Mouse (Mus musculus) layer of hippocampus, adult 2 months (tissue): ENCODE measurements around the gene Spata31d1a. TPM values are rescaled to one million over a fixed set of nuclear protein-coding genes. Genes with fewer than 3 reads are reported as not detected.

Source experiments
- DNase-seq, 2 experiments: peaks; one replicate each; pipeline ENCODE4 v3.0.0; 2022; ENCODE audit warnings: low spot score in 2 of 2
- H3K27ac ChIP-seq: fragments of 200-600 bp; 2 replicates; pipeline ENCODE4 v1.8.1; 2022
- H3K4me3 ChIP-seq: fragments of 200-600 bp; 2 replicates; pipeline ENCODE4 v1.8.1; 2022; ENCODE audit warnings: mild to moderate bottlenecking
- CTCF ChIP-seq: fragments of 200-600 bp; conservative IDR thresholded peaks from 2 replicates; pipeline ENCODE4 v1.8.1; 2022; ENCODE audit warnings: antibody characterized with exemption, mild to moderate bottlenecking, moderate library complexity
- total RNA-seq, 2 experiments: library from RNA; stranded (reverse); gene quantifications; 2 replicates each; pipeline ENCODE4 v1.2.3; 2021

Gene Spata31d1a
- total RNA-seq, 2 experiments from 2014 or later: 0.22 to 0.26 TPM

DNA sequence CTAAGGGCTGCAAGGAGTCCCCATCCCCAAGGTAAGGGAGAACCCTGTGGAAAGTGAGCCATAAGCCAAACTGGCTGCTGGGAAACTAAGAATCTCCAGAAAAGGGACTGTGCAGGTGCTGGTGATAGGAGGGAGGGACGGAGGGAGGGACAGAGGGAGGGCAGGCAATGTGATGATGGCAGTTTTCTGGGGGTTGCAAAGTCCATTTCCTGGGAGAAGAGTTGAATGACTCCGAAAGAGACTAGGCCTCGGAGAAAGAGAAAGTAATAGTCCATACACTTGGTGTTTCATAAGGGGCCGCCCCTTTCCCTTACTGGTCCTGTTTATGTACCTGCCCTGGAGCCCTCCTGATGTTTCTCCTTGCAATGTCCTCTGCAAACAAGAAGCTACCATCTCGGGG is 55.7 kb downstream of the Spata31d1a start:
- TF ChIP-seq CTCF: no peak
- DNase-seq: no peak
- Histone ChIP-seq H3K4me3 (no peak overlapping the region), H3K27ac (peak overlapping the region; percentile 76; the same call in 1 of the 2 replicates)

DNA sequence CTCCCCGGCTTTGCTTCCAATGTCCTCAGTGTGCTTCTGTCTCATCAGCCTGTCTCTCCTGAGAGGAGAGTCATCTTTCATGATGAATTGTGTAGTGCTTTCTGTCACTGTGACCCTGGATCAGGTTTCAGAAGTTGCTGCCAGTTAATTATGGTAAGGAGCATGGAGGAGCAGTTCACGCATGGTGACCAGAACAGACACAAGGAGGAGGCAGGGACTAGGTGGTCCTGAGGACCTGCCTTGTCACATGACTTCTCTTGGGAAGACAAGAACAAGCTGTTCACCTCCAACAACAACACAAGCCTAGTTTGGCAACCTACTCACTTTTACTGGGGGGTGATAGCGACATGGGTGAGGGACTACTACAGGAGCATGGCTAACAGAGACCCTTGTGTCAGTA is 57.0 kb downstream of the Spata31d1a start:
- DNase-seq: no peak
- H3K27ac ChIP-seq: peak overlapping the region; percentile 76
- TF ChIP-seq CTCF: no peak
- no peak overlapping the region for H3K4me3 ChIP-seq

DNA sequence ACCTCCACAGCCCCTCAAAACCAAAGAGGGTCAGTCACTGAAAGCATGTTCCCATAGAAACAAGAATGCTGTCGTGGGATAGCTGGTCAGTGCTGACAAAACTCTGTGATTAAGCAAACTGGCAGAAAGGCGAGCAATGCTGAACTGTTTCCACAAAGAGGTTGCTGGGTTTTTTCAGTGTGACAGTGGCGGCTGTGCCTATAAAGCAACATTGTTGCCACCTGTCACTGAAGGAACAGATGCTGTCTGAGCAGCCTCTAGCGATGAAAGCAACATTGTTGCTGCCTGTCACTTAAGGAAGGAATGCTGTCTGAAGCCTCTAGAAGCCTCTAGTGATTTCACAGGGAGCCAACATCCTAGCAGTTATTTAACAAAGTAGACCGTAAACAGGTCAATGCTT is 57.5 kb downstream of the Spata31d1a start:
- TF ChIP-seq CTCF: no peak
- Histone ChIP-seq H3K27ac (peak overlapping the region; percentile 76), H3K4me3 (no peak overlapping the region)
- DNase-seq: no peak

Other genes starting within 250 kb of the Spata31d1a start
- 100 to 1,000 TPM; 374 to 406 TPM for gene Agtpbp1, start 125.1 kb downstream of the Spata31d1a start, total RNA-seq
- gene Naa35, start 125.1 kb downstream of the Spata31d1a start, total RNA-seq: 10 to 100 TPM; 88.5 to 98.8 TPM
- 10 to 100 TPM; 67.4 to 71.8 TPM for gene Golm1, start 34.5 kb downstream of the Spata31d1a start, total RNA-seq
- not detected for gene 4921517D22Rik, start 16.2 kb downstream of the Spata31d1a start, total RNA-seq
- under 1 TPM in 1 of 2 experiments, not detected in 1; 0.12 TPM for gene Spata31d1b, start 2.0 kb upstream of the Spata31d1a start, total RNA-seq
- gene Spata31d1d, start 21.4 kb upstream of the Spata31d1a start, total RNA-seq: not detected
- under 1 TPM; 0.31 to 0.86 TPM for gene 1700014D04Rik, start 36.4 kb upstream of the Spata31d1a start, total RNA-seq
- 100 to 1,000 TPM; 138 to 142 TPM for gene Isca1, start 59.5 kb upstream of the Spata31d1a start, total RNA-seq
- gene Gm49354, start 71.9 kb upstream of the Spata31d1a start, total RNA-seq: not detected
- gene Tut7, start 112.8 kb upstream of the Spata31d1a start, total RNA-seq: 10 to 100 TPM; 55.1 to 68.5 TPM